Mouse (Mus musculus) cerebellum, adult (tissue): ENCODE results near the gene Gm5414.

ENCODE experiments used
- ATAC-seq: cut with Nextera tagmentation; 2 replicates; pipeline ENCODE4 v1.9.2; 2017; ENCODE audit warnings: mild to moderate bottlenecking, moderate library complexity, mixed read lengths; ENCODE audit not compliant: insufficient number of reproducible peaks, low FRiP score, low TSS enrichment

The Gm5414 gene

GRCm38 (mm10) chr15:101627884-101628283 lies at the start of gene Gm5414:
TSS of gene Gm5414 (minus strand) at chr15:101628188.
- ATAC-seq: no peak

- no peak for ATAC-seq
These were observed 48.0 kb upstream of the Gm5414 start for GRCm38 (mm10) chr15:101675978-101676377.

- ATAC-seq: peak; percentile 56
These were observed 24.8 kb upstream of the Gm5414 start for GRCm38 (mm10) chr15:101652736-101653265.

GRCm38 (mm10) chr15:101647280-101647679 lies 19.3 kb upstream of the Gm5414 start, which contains the start of gene Gm5478:
TSS of gene Gm5478 (minus strand) at chr15:101647380.
- ATAC-seq: no peak

- no peak for ATAC-seq
These were observed 28.9 kb downstream of the Gm5414 start for GRCm38 (mm10) chr15:101599123-101599522.

GRCm38 (mm10) chr15:101588216-101588615 lies 39.8 kb downstream of the Gm5414 start:
- no peak for ATAC-seq

- no peak for ATAC-seq
These were observed 43.5 kb downstream of the Gm5414 start for GRCm38 (mm10) chr15:101584456-101584855.

GRCm38 (mm10) chr15:101583211-101583965 lies 44.6 kb downstream of the Gm5414 start:
- ATAC-seq: no peak

- no peak for ATAC-seq
These were observed 46.3 kb downstream of the Gm5414 start for GRCm38 (mm10) chr15:101581701-101582100.

- ATAC-seq: no peak
These were observed 52.5 kb downstream of the Gm5414 start for GRCm38 (mm10) chr15:101575506-101575905.
